Mouse (Mus musculus): ENCODE data around the gene Tmed10.

The Tmed10 gene

DNA sequence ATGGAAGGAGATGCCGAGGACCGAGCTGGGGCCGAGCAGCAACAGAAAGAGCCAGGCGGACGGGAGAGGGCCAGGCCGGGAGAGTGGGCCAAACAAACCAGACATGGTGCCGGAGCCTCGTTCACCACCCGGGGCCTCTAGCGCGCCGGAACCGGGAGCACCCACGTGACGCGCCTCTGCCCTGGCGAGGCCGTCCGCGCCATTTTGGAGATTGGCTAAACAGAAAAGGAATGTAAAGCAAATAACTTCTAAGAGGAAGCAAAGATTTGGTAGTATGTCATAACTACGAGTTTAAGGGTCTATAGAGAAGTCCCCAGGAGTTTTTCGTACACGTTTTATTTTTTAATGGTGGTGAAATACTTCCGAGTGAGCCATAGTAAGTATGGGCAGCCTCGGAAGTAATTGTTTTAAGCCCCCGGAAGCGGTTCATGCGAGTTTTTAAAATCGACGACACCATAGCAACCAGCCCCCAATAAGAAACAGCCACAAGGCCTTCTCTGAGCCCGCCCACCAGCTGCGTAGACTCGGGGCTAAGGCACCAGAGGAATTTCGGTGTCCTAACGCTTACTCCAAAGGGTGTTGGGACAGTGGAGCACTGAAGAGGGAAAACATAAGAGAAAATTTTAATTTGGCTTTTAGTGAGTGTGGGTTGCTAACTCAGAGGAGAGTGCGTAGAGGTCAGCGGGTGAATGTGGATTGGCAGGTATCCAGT lies at the start of gene Tmed10:
TSS of gene Tmed10 (minus strand) at position 287 of the 712 bp plus-strand sequence.
- peak; percentile 84 for DNase-seq (ENCODE audit: low spot score)

GRCm38 (mm10) chr12:85423236-85423635 lies 48.6 kb upstream of the Tmed10 start:
- DNase-seq (ENCODE audit: low spot score): no peak

DNA sequence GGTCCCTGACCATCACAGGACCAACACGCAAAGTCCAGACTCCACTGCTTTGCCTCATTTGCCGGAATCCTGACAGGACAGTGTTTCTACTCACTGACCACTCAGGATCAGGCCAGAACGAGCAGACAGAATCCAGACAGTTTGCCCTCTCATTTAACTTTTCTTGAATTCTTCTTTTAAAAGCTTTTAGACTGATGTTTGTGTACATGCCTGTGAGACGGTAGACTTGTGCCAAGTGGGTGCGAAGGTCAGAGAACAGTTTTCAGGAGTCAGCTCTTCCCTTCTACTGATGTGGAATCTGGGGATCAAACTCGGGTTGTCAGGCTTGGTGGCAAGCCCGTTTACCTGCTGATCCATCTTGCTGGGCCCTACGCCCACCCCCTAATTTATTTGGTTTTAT lies 47.9 kb upstream of the Tmed10 start:
- DNase-seq (ENCODE audit: low spot score): no peak

DNA sequence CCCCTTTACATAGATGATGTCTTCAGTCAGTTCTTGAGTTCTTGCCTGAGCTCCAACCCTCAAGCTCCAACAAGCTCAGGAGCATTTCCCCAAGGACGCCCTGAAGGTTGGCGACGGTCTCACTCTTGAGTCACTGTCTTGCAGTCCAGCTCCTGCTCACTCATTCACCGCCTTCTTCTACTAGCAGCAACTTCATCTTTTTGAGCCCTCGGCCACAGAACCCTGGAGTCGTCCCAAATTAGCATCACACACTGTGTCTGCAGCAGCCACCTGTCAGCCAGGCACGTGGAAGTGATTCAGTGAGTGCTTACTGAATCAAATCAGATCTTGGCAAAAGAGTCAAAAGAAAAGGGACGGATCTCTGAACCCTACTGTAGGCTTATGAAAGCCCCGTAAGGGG lies 46.3 kb upstream of the Tmed10 start:
- no peak for DNase-seq (ENCODE audit: low spot score)

DNA sequence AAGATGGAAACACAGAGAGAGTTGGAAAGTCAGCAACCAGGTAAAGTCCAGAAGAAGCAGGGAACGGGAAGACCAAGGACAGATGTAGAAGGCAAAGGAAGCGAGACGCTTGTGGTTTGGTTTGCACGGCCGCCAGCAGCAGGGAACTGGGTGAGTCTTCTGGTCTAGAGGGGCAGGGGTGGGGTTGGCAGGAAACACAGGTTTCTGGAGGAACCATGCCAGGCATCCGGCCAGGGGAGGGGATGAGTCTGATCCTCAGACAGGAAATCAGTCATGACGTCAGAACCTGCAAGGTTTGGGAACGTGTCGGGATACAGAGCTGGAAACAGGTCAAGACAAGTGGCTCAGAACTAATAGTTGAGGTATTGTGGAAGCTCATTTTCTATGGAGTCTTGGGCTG lies 43.2 kb upstream of the Tmed10 start:
- no peak for DNase-seq (ENCODE audit: low spot score)

DNA sequence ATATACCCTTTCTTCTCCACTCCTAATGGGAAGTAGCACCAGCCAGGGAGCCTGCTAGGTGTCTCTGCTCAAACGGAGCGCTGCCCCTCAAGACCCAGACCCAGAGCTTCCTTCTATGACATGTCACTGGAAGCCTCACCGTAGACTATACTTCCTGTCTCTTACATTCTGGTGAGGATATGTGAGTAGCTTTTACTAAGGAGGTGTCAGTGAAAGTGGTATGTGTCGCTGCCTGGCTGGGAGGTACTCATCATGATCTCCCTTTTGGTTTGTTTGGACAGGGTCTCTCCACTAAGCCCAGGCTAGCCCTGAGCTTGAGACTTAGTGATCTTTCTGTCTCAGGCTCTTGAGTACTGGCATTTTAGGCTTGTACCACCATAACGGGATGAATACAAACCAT lies 41.7 kb upstream of the Tmed10 start:
- DNase-seq (ENCODE audit: low spot score): no peak

- DNase-seq (ENCODE audit: low spot score): no peak
Observed at GRCm38 (mm10) chr12:85415876-85416275, 41.2 kb upstream of the Tmed10 start.

GRCm38 (mm10) chr12:85411136-85411535 lies 36.5 kb upstream of the Tmed10 start:
- DNase-seq (ENCODE audit: low spot score): no peak

- no peak for DNase-seq (ENCODE audit: low spot score)
Observed at GRCm38 (mm10) chr12:85397960-85398272, 23.3 kb upstream of the Tmed10 start.

DNA sequence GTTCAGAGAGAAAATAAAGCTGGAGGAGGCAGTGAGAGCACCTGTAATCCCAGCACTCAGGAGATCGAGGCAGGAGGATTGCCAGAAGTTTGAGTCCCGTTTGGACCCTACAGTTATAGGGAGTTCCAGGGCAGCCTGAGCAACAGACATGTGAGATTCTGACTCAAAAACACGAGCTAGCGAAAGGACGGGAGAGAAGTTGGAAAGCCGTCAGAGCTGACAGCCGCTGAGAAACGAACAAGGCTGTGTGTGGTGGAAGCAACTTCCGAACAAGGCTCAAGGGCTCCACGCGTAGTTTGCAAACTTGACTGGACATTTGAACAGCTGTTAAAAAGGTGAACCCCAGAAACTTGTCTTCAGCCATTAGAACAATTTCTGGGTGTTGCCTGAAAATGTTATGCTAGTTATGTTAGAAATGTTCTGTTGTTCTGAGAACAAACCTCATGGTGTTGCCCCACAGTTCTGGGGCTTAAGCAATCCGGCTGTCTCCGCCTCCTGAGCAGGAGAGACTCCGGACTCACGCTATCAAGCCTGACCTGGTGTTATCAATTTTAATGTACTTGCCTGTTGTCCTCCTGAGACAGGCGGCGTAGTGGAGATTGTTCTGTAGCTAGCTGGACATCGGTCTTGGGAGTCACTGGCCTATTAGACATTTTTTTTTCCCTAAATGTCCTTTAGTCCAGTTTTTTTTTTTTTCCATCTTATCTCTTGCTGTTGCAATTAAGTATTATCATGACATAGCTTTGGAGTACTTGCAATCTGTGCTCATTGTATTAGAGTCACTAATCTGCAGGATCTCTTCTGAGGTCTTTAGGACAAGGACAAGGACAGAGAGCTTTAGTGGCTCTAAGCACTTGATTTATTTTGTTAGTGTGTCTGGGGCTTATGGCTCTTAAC lies 22.7 kb upstream of the Tmed10 start:
- DNase-seq (ENCODE audit: low spot score): no peak

GRCm38 (mm10) chr12:85393981-85394380 lies 19.3 kb upstream of the Tmed10 start:
- DNase-seq (ENCODE audit: low spot score): no peak

GRCm38 (mm10) chr12:85393526-85393925 lies 18.9 kb upstream of the Tmed10 start:
- DNase-seq (ENCODE audit: low spot score): no peak

DNA sequence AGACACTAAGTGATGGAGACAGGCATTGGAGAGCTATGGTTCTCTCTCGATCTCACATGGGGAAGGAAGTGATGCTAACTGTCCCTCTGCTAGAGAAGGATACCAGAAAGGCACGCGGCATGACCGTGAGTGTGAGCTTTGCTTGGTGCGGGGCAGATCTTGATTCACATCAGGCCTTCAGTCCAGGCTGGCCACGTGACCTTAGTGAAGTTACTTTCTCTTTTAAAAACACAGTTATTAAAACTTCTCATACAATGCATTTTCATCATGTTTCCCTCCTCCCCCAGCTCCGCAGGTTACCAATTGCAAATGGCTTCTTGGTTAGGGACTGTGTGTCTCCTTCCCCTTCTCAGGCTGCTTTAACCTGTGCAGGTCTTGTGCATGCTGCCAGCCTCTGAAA lies 16.5 kb upstream of the Tmed10 start:
- no peak for DNase-seq (ENCODE audit: low spot score)

GRCm38 (mm10) chr12:85389204-85390185 lies 14.8 kb upstream of the Tmed10 start:
- DNase-seq (ENCODE audit: low spot score): no peak

DNA sequence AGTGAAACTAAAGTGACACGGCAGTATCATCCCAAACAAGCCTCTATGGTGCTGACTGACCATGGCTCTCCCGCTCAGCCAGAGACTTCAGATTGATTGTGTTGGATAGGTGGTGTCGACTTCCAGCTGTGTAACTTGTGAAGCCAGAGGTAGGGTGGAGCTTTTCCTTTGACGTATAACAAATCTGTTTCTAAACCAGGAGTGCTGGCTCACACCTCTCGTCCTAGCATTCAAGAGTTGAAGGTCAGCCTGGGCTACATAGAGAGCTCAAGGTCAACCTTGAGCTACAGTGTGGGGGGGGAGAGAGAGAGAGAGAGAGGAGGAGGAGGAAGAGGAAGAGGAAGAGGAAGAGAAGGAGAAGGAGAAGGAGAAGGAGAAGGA lies 11.3 kb upstream of the Tmed10 start:
- DNase-seq (ENCODE audit: low spot score): no peak

DNA sequence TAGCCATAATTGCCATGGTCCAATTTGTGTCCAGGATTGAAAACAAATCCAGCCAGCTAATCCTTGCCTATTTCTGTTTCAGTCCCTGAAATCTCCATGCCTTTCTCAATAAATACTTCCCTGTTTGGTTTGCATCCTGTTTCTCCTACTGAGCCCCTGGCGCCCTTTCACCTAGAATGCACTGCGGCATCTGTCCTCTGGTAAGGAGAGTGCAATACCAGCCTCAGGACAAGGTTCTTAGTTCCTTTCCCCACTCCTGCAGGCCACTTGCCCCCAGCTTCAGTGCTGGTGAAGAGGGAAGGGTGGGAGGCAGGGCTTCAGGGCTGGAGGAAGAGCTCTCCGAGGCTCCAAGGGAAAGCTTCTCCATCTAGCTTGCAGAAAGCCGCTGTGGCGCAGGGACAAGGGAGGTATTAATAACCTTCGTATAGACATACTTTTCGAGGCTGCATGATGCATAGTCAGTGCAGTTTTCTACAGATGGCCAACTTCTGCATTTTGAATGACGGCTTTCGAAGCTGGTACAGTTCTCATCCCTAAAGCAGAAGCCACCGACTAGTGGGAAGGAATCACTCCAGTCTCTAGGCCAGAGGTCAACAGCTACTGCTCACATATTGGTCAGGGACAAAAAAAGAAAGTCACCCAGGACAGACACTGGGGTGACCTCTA lies 10.8 kb upstream of the Tmed10 start:
- no peak for DNase-seq (ENCODE audit: low spot score)

GRCm38 (mm10) chr12:85382761-85383680 lies 8.4 kb upstream of the Tmed10 start:
- DNase-seq (ENCODE audit: low spot score): no peak

- DNase-seq (ENCODE audit: low spot score): no peak
Observed at GRCm38 (mm10) chr12:85381570-85381969, 6.9 kb upstream of the Tmed10 start.

- DNase-seq (ENCODE audit: low spot score): no peak
Observed at GRCm38 (mm10) chr12:85380942-85381341, 6.3 kb upstream of the Tmed10 start.

- DNase-seq (ENCODE audit: low spot score): no peak
Observed at GRCm38 (mm10) chr12:85380308-85380707, 5.7 kb upstream of the Tmed10 start.

DNA sequence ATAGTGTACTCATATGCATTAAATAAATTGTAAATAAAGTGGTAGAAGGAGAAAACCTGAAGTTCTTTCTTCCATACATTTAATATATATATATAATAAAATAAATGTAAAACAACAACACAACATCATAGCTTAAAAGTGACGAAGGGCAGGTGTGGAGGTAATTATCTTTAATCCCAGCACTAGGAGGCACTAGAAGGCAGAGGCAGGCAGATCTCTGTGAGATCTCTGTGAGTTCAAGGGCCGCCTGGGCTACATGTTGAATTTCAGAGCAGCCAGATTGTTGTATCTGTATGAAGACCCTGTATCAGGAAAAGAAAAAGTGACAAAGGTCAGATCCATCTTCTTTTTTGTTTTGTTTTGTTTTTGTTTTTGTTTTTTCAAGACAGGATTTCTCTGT lies 3.6 kb upstream of the Tmed10 start:
- no peak for DNase-seq (ENCODE audit: low spot score)

Data from ovary, postnatal 36 days (tissue).